Mouse (Mus musculus) lung, embryonic 15.5 days (tissue): ENCODE data around the gene Dtx2. TPM values are rescaled to one million over a fixed set of nuclear protein-coding genes. Genes with fewer than 3 reads are reported as not detected.

Source experiments
- ATAC-seq: fragments of 200-750 bp; cut with Nextera tagmentation; 2 replicates; pipeline ENCODE4 v1.8.0; 2017; ENCODE audit warnings: moderate number of reproducible peaks, borderline replicate concordance; ENCODE audit not compliant: low FRiP score, low TSS enrichment; ENCODE audit errors: extremely low read depth
- H3K27ac ChIP-seq: fragments of 300-500 bp; sonication (generic); 2 replicates; pipeline ENCODE4 v1.5.1; 2015; ENCODE audit warnings: moderate library complexity, mild to moderate bottlenecking, inconsistent platforms
- H3K27me3 ChIP-seq: fragments of 300-500 bp; sonication (generic); 2 replicates; pipeline ENCODE4 v1.6.1; 2015; ENCODE audit warnings: inconsistent platforms
- H3K36me3 ChIP-seq: fragments of 300-500 bp; sonication (generic); 2 replicates; pipeline ENCODE4 v1.6.1; 2015; ENCODE audit warnings: inconsistent platforms
- H3K4me1 ChIP-seq: fragments of 300-500 bp; sonication (generic); 2 replicates; pipeline ENCODE4 v1.6.1; 2015; ENCODE audit warnings: inconsistent platforms
- H3K4me2 ChIP-seq: fragments of 300-500 bp; sonication (generic); 2 replicates; pipeline ENCODE4 v1.6.1; 2015; ENCODE audit warnings: inconsistent platforms, mild to moderate bottlenecking, moderate library complexity
- H3K4me3 ChIP-seq: fragments of 300-500 bp; sonication (generic); 2 replicates; pipeline ENCODE4 v1.5.1; 2015; ENCODE audit warnings: mild to moderate bottlenecking, inconsistent platforms
- H3K9ac ChIP-seq: fragments of 300-500 bp; sonication (generic); 2 replicates; pipeline ENCODE4 v1.6.1; 2015; ENCODE audit warnings: inconsistent platforms
- H3K9me3 ChIP-seq: fragments of 300-500 bp; sonication (generic); 2 replicates; pipeline ENCODE4 v1.6.1; 2016; ENCODE audit warnings: inconsistent platforms
- WGBS: fragments of 180-500 bp; shearing (Covaris S2); methylation state at CpG from one replicate; pipeline ENCODE4 v1.1.7; 2015; 5-methylcytosine and 5-hydroxymethylcytosine counted together
- polyA plus RNA-seq: library from polyadenylated mRNA; unstranded; fragments of >200 nt; fragmentation: Nextera tagmentation; extraction: Ambion mirVana; gene quantifications from 2 replicates; pipeline ENCODE4 v1.2.1, GENCODE M21; 2015

Dtx2 gene
- polyA plus RNA-seq, 1 experiment from 2014 or later, result 23.8 TPM

DNA sequence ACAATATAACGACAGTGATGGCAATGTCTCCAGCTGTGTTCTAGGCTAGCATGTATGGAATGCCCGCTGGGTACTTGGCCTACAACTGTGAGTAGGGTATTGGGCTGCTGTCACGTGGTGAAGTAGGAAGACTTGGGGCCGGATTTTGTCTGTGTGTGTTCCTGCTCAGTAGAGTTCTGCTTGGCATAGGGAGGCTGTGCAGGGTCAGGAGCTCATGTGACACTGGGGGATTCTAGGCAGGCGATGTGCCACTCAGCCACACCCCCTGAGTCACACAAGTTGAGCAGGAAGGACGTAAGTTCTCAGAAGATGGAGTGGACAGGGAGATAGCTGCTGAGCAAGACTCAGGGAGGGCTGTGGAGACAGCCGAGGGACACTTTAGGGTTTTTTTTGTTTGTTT, 13.1 kb downstream of the Dtx2 start:
- H3K4me2 ChIP-seq, result no peak overlapping the region
- 69% methylated on average over 7 of the region's 7 CpGs for WGBS
- H3K27me3 ChIP-seq, result no peaks in the 10 kb centered on the region
- no peak overlapping the region for H3K27ac ChIP-seq
- no peak overlapping the region for H3K4me3 ChIP-seq
- H3K9me3 ChIP-seq, result no peaks in the 10 kb centered on the region
- H3K9ac ChIP-seq, result no peak overlapping the region
- H3K36me3 ChIP-seq, result peaks cover 26% of the 10 kb centered on the region
- no peak for ATAC-seq
- H3K4me1 ChIP-seq, result peaks cover under 1% of the 10 kb centered on the region; the same call in 1 of the 2 replicates

- H3K36me3 ChIP-seq, result peaks cover 30% of the 10 kb centered on the region
- no peaks in the 10 kb centered on the region for H3K9me3 ChIP-seq
- H3K4me2 ChIP-seq, result no peak overlapping the region
- peak overlapping the region; percentile 67; the same call in 1 of the 2 replicates for H3K27ac ChIP-seq
- H3K4me3 ChIP-seq, result no peak overlapping the region
- H3K4me1 ChIP-seq, result peaks cover 20% of the 10 kb centered on the region
- WGBS, result 80% methylated on average over 10 of the region's 10 CpGs
- ATAC-seq, result no peak
- H3K27me3 ChIP-seq, result no peaks in the 10 kb centered on the region
- no peak overlapping the region for H3K9ac ChIP-seq
Measured at GRCm38 (mm10) chr5:136014877-136015276, 20.3 kb downstream of the Dtx2 start.

- no peaks in the 10 kb centered on the region for H3K9me3 ChIP-seq
- no peak overlapping the region for H3K4me3 ChIP-seq
- ATAC-seq, result 0 out of 2 replicates have a peak, but pooled peaks have one; percentile 13
- peaks cover 22% of the 10 kb centered on the region for H3K4me1 ChIP-seq
- no peaks in the 10 kb centered on the region for H3K27me3 ChIP-seq
- WGBS, result 59% methylated on average over 10 of the region's 10 CpGs
- H3K9ac ChIP-seq, result no peak overlapping the region
- H3K27ac ChIP-seq, result peak overlapping the region; percentile 67
- peaks cover 22% of the 10 kb centered on the region for H3K36me3 ChIP-seq
- no peak overlapping the region for H3K4me2 ChIP-seq
Measured at GRCm38 (mm10) chr5:136015586-136015985, 21.0 kb downstream of the Dtx2 start.

- peak overlapping the region; percentile 67 for H3K27ac ChIP-seq
- H3K4me2 ChIP-seq, result no peak overlapping the region
- H3K27me3 ChIP-seq, result no peaks in the 10 kb centered on the region
- no peak overlapping the region for H3K9ac ChIP-seq
- H3K9me3 ChIP-seq, result no peaks in the 10 kb centered on the region
- WGBS, result 63% methylated on average over 10 of the region's 10 CpGs
- H3K4me3 ChIP-seq, result no peak overlapping the region
- H3K36me3 ChIP-seq, result peaks cover 18% of the 10 kb centered on the region
- ATAC-seq, result peak; percentile 40; the same call in 1 of the 2 replicates
- H3K4me1 ChIP-seq, result peaks cover 22% of the 10 kb centered on the region
Measured at GRCm38 (mm10) chr5:136016014-136016876, 21.6 kb downstream of the Dtx2 start.

- Histone ChIP-seq H3K27ac (0 out of 2 replicates have a peak overlapping the region, but pooled peaks have one; percentile 16), H3K36me3 (peaks cover 9% of the 10 kb centered on the region), H3K4me2 (no peak overlapping the region), H3K27me3 (no peaks in the 10 kb centered on the region), H3K4me1 (peaks cover 22% of the 10 kb centered on the region), H3K4me3 (no peak overlapping the region), H3K9me3 (no peaks in the 10 kb centered on the region), H3K9ac (no peak overlapping the region)
- ATAC-seq, result no peak
- WGBS, result 75% methylated on average over 6 of the region's 6 CpGs
Measured at GRCm38 (mm10) chr5:136017262-136017661, 22.7 kb downstream of the Dtx2 start.

- Histone ChIP-seq H3K4me1 (peaks cover 22% of the 10 kb centered on the region), H3K27ac (no peak overlapping the region), H3K4me2 (no peak overlapping the region), H3K27me3 (no peaks in the 10 kb centered on the region), H3K4me3 (no peak overlapping the region), H3K36me3 (peaks cover 4% of the 10 kb centered on the region; the same call in 1 of the 2 replicates), H3K9me3 (no peaks in the 10 kb centered on the region), H3K9ac (no peak overlapping the region)
- ATAC-seq, result no peak
- 66% methylated on average over 2 of the region's 2 CpGs for WGBS
Measured at GRCm38 (mm10) chr5:136018726-136019125, 24.1 kb downstream of the Dtx2 start.

GRCm38 (mm10) chr5:136019907-136020306, 25.3 kb downstream of the Dtx2 start:
- H3K27me3 ChIP-seq, result no peaks in the 10 kb centered on the region
- H3K36me3 ChIP-seq, result peaks cover 4% of the 10 kb centered on the region; the same call in 1 of the 2 replicates
- H3K27ac ChIP-seq, result no peak overlapping the region
- H3K4me1 ChIP-seq, result peaks cover 22% of the 10 kb centered on the region
- 27% methylated on average over 1 of the region's 1 CpGs for WGBS
- ATAC-seq, result no peak
- H3K4me3 ChIP-seq, result no peak overlapping the region
- H3K9me3 ChIP-seq, result no peaks in the 10 kb centered on the region
- H3K9ac ChIP-seq, result no peak overlapping the region
- no peak overlapping the region for H3K4me2 ChIP-seq

GRCm38 (mm10) chr5:136025712-136026111, 31.1 kb downstream of the Dtx2 start:
- H3K9ac ChIP-seq, result no peak overlapping the region

DNA sequence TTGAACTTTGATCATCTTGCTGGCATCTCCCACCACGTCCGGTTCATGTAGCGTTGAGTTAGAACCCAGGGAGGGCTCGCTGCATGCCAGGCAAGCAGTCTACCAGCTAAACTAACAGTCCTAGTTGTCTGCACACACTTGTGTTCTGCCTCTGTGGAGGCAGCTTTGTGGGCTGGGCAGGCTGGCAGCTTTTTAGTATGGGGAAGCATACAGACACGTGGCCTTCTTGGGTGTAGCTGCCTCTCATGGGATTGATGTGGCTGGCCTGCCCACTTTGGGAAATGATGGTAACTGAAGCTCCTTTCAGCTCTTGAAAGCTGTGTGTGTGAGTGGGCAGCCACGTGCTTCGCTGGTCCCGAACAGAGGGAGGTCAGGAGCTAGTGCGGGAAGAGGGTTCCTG, 32.3 kb downstream of the Dtx2 start:
- Histone ChIP-seq H3K27me3 (no peaks in the 10 kb centered on the region), H3K9me3 (no peaks in the 10 kb centered on the region), H3K4me1 (0 out of 2 replicates have a peak, but pooled peaks cover 4% of the 10 kb centered on the region), H3K4me3 (no peak overlapping the region), H3K27ac (no peak overlapping the region), H3K4me2 (no peak overlapping the region), H3K9ac (no peak overlapping the region), H3K36me3 (peaks cover 39% of the 10 kb centered on the region)
- ATAC-seq, result no peak
- WGBS, result 88% methylated on average over 9 of the region's 9 CpGs

More at GRCm38 (mm10) chr5:136025712-136026111, 31.1 kb downstream of the Dtx2 start:
- Histone ChIP-seq H3K4me1 (0 out of 2 replicates have a peak, but pooled peaks cover 4% of the 10 kb centered on the region), H3K27me3 (no peaks in the 10 kb centered on the region), H3K27ac (no peak overlapping the region), H3K9me3 (no peaks in the 10 kb centered on the region), H3K4me2 (no peak overlapping the region), H3K4me3 (no peak overlapping the region), H3K36me3 (peaks cover 32% of the 10 kb centered on the region)
- 83% methylated on average over 3 of the region's 3 CpGs for WGBS
- ATAC-seq, result no peak

- 74% methylated on average over 11 of the region's 11 CpGs for WGBS
- Histone ChIP-seq H3K4me3 (no peak overlapping the region), H3K4me2 (no peak overlapping the region), H3K9me3 (no peaks in the 10 kb centered on the region), H3K9ac (no peak overlapping the region), H3K4me1 (0 out of 2 replicates have a peak, but pooled peaks cover 4% of the 10 kb centered on the region), H3K27me3 (no peaks in the 10 kb centered on the region), H3K27ac (peak overlapping the region; percentile 31; the same call in 1 of the 2 replicates), H3K36me3 (peaks cover 44% of the 10 kb centered on the region)
- no peak for ATAC-seq
Measured at GRCm38 (mm10) chr5:136027612-136028311, 33.2 kb downstream of the Dtx2 start.

DNA sequence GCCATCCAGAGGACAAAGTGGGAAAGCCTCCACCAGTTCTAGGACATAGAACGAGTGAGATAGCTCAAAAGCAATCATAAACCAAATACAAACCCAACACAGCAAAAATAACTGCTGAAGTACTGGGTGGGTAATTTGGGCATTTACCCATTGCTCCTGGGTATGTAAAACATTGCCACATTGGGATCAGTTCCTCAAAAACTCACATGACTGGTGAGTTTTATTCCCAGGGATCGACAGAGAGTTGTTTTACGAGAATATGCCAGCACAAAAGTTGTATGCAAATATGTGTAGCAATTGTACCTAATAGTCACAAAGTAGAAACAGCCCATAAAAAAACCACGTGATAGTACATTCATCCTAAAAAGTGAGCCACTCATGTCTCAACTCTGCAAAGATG, 40.3 kb downstream of the Dtx2 start:
- H3K4me3 ChIP-seq, result no peak overlapping the region
- no peaks in the 10 kb centered on the region for H3K4me1 ChIP-seq
- 77% methylated on average over 4 of the region's 4 CpGs for WGBS
- H3K9me3 ChIP-seq, result no peaks in the 10 kb centered on the region
- H3K9ac ChIP-seq, result no peak overlapping the region
- no peak overlapping the region for H3K4me2 ChIP-seq
- ATAC-seq, result no peak
- peaks cover 22% of the 10 kb centered on the region; the same call in 1 of the 2 replicates for H3K36me3 ChIP-seq
- H3K27ac ChIP-seq, result no peak overlapping the region
- no peaks in the 10 kb centered on the region for H3K27me3 ChIP-seq

- Histone ChIP-seq H3K27me3 (no peaks in the 10 kb centered on the region), H3K9ac (no peak overlapping the region), H3K36me3 (peaks cover 18% of the 10 kb centered on the region; the same call in 1 of the 2 replicates), H3K4me3 (no peak overlapping the region), H3K9me3 (no peaks in the 10 kb centered on the region), H3K27ac (no peak overlapping the region), H3K4me1 (no peaks in the 10 kb centered on the region), H3K4me2 (no peak overlapping the region)
- 79% methylated on average over 1 of the region's 1 CpGs for WGBS
- ATAC-seq, result no peak
Measured at GRCm38 (mm10) chr5:136035285-136035684, 40.7 kb downstream of the Dtx2 start.
